Mouse (Mus musculus): ENCODE data around the gene Txk. TPM values are rescaled to one million over a fixed set of nuclear protein-coding genes. Genes with fewer than 3 reads are reported as not detected.

Txk gene
- 0.72 and 0.81 TPM in 2 replicates for polyA plus RNA-seq (2015; fragmentation: Nextera tagmentation; extraction: Ambion mirVana)

DNA sequence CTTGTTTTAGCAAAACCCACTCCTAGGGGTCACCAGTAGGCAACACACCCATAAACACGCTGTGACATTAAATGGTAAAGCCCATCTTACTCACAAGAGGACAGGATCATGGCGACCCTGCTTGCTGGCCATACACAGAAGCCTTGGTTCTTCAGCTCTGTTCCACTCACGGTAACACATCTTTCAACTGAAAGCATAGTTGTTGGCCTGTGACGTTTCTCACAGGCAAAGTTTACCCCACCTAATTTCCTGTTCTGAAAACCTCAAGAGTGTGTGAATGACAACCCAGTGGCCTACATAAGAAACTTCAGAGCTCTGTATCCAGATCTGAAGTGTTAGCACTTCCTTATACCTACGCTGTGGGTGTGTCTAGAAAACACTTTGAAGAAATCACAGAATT, at the start of gene Txk:
Txk (minus strand) TSS at position 193 of the 400 bp plus-strand sequence.

DNA sequence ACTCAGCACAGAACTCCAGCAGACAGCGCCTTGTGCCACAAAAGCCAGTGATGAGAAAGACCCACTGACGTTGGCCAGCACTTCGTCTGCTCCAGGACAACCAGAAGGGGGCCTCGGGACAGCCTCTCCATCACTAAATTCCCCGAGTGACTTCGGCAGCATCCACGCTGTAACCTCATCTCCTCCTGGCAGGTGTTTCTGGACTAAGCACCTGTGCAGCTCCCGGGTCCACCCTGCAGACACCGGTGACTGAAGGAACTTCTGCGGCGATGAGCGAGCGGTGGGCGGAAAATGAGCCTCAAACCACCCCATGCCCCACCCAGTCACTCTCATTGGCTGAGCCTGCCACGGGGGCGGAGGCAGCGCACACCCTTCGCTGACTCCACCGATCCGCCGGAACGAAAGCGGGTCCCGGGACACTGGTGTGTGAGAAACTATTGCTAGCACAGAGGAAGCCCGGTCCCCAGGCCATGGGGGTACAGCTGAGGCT, 105.1 kb downstream of the Txk start, which contains the start of gene Nipal1:
Nipal1 (plus strand) TSS at position 378 of the 490 bp plus-strand sequence.

Other genes starting within 250 kb of the Txk start
- gene Corin, start 248.3 kb downstream of the Txk start, polyA plus RNA-seq (2015; fragmentation: Nextera tagmentation; extraction: Ambion mirVana), result 0.02 and 0.08 TPM in 2 replicates
- 7.4 and 7.7 TPM in 2 replicates for gene Nfxl1, start 193.1 kb downstream of the Txk start, polyA plus RNA-seq (2015; fragmentation: Nextera tagmentation; extraction: Ambion mirVana)
- gene Zar1, start 171.5 kb downstream of the Txk start, polyA plus RNA-seq (2015; fragmentation: Nextera tagmentation; extraction: Ambion mirVana), result not detected in 2 replicates
- not detected in 2 replicates for gene Gm5868, start 165.2 kb downstream of the Txk start, polyA plus RNA-seq (2015; fragmentation: Nextera tagmentation; extraction: Ambion mirVana)
- gene Cnga1, start 108.5 kb downstream of the Txk start, polyA plus RNA-seq (2015; fragmentation: Nextera tagmentation; extraction: Ambion mirVana), result not detected in 2 replicates
- 0.18 and 0.45 TPM in 2 replicates for gene Nipal1, start 105.0 kb downstream of the Txk start, polyA plus RNA-seq (2015; fragmentation: Nextera tagmentation; extraction: Ambion mirVana)
- gene Tec, start 115.7 kb upstream of the Txk start, polyA plus RNA-seq (2015; fragmentation: Nextera tagmentation; extraction: Ambion mirVana), result 5.0 and 6.4 TPM in 2 replicates
- 5.1 and 6.8 TPM in 2 replicates for gene Slain2, start 161.5 kb upstream of the Txk start, polyA plus RNA-seq (2015; fragmentation: Nextera tagmentation; extraction: Ambion mirVana)
- not detected in 2 replicates for gene Gm10135, start 221.9 kb upstream of the Txk start, polyA plus RNA-seq (2015; fragmentation: Nextera tagmentation; extraction: Ambion mirVana)